In genomic region chr3:124466102-124466730, GRCm38 (mm10) we compare ENCODE assay signal across 20 mouse cellular contexts. TPM values are rescaled to one million over a fixed set of nuclear protein-coding genes. Genes with fewer than 3 reads are reported as not detected.
DNase-seq lines count a peak whose midpoint lies in the region; ATAC-seq and TF ChIP-seq lines count a peak whose summit lies in the region.
"Had no signal": no experiment of that assay in that cellular context is flagged by ENCODE, and none has a peak within 500 bp of the region (broad histone marks: within the 10 kb centered on the region; RNA-seq: fewer than 3 reads in every experiment).

No protein-coding gene starts in this region.

- H3K4me1 ChIP-seq in lung, embryonic 14.5 days (ENCODE audit: insufficient read depth): no peaks in the 10 kb centered on the region
- H3K4me1 ChIP-seq in forebrain, embryonic 12.5 days: no peaks in the 10 kb centered on the region
- no peaks in the 10 kb centered on the region for H3K4me1 ChIP-seq in neural tube, embryonic 13.5 days (replicated peaks)
- H3K4me1 ChIP-seq in heart, adult 2 months (ENCODE audit: control insufficient read depth, insufficient read depth, low read length): no peaks in the 10 kb centered on the region
- H3K4me1 ChIP-seq: heart, embryonic 10.5 days; megakaryocyte, embryonic 14.5 days had no signal

- no peak for TF ChIP-seq CTCF in lung, embryonic 14.5 days (IDR thresholded peaks at IDR 0.05; ENCODE audit: low read depth)
- no peak for TF ChIP-seq CTCF in heart, adult 2 months (IDR thresholded peaks at IDR 0.05)

- H3K27ac ChIP-seq in lung, embryonic 14.5 days (ENCODE audit: low read depth): no peak overlapping the region
- no peak overlapping the region for H3K27ac ChIP-seq in forebrain, embryonic 12.5 days
- no peak overlapping the region for H3K27ac ChIP-seq in neural tube, embryonic 13.5 days (replicated peaks)
- no peak overlapping the region for H3K27ac ChIP-seq in heart, adult 2 months
- H3K27ac ChIP-seq: heart, embryonic 10.5 days had no signal

- no peak overlapping the region for H3K4me2 ChIP-seq in lung, embryonic 14.5 days
- H3K4me2 ChIP-seq in forebrain, embryonic 12.5 days: no peak overlapping the region
- H3K4me2 ChIP-seq in neural tube, embryonic 13.5 days: no peak overlapping the region

- intact Hi-C loops in heart, adult 2 months (cut with DNase I): no loop called here

- H3K9ac ChIP-seq in lung, embryonic 14.5 days: no peak overlapping the region
- H3K9ac ChIP-seq in forebrain, embryonic 12.5 days: no peak overlapping the region
- H3K9ac ChIP-seq in neural tube, embryonic 13.5 days: no peak overlapping the region
- no peak overlapping the region for H3K9ac ChIP-seq in heart, adult 2 months (ENCODE audit: low read depth, low read length)

- no peak for ATAC-seq in lung, embryonic 14.5 days (ENCODE audit: insufficient read depth)
- peak; percentile 58 for ATAC-seq in forebrain, embryonic 12.5 days (ENCODE audit: low FRiP score)
- peak; percentile 93 for ATAC-seq in neural tube, embryonic 13.5 days (ENCODE audit: low read depth)

- TF ChIP-seq POLR2A in heart, adult 2 months (IDR thresholded peaks at IDR 0.05; ENCODE audit: insufficient read depth, low read depth, low read length): no peak

- DNase-seq in cerebellum, postnatal 14 days: peak; percentile 16 to 24
- DNase-seq in cerebellum, adult 9-11 months: no peak
- peak; percentile 1 for DNase-seq in lung, embryonic 14.5 days
- DNase-seq in lung, postnatal 14 days: no peak
- DNase-seq in thymus, postnatal 4 days: no peak
- no peak for DNase-seq in heart, adult 2 months
- DNase-seq: B cell, adult 2 months; kidney, adult 8-10 months; spleen, adult 18-20 months; thymus, postnatal 36 days had no signal

- H3K4me3 ChIP-seq in lung, embryonic 14.5 days (ENCODE audit: low read depth, low read length): no peak overlapping the region
- no peak overlapping the region for H3K4me3 ChIP-seq in forebrain, embryonic 12.5 days (replicated peaks)
- no peak overlapping the region for H3K4me3 ChIP-seq in neural tube, embryonic 13.5 days
- no peak overlapping the region for H3K4me3 ChIP-seq in heart, adult 2 months
- H3K4me3 ChIP-seq: heart, embryonic 10.5 days; megakaryocyte, embryonic 14.5 days had no signal

- H3K36me3 ChIP-seq in lung, embryonic 14.5 days (ENCODE audit: insufficient read depth): no peaks in the 10 kb centered on the region
- no peaks in the 10 kb centered on the region for H3K36me3 ChIP-seq in forebrain, embryonic 12.5 days (replicated peaks)
- H3K36me3 ChIP-seq in neural tube, embryonic 13.5 days: no peaks in the 10 kb centered on the region
- H3K36me3 ChIP-seq in heart, adult 2 months (ENCODE audit: control insufficient read depth, insufficient read depth, low read length): no peaks in the 10 kb centered on the region
- H3K36me3 ChIP-seq: heart, embryonic 10.5 days had no signal

- H3K27me3 ChIP-seq in lung, embryonic 14.5 days (ENCODE audit: insufficient read depth, low read length): no peaks in the 10 kb centered on the region
- H3K27me3 ChIP-seq in forebrain, embryonic 12.5 days: no peaks in the 10 kb centered on the region
- H3K27me3 ChIP-seq in neural tube, embryonic 13.5 days: no peaks in the 10 kb centered on the region
- H3K27me3 ChIP-seq in heart, adult 2 months (ENCODE audit: control insufficient read depth, insufficient read depth, low read length): no peaks in the 10 kb centered on the region
- H3K27me3 ChIP-seq: megakaryocyte, embryonic 14.5 days had no signal

- H3K79me2 ChIP-seq in heart, adult 2 months (replicated peaks; ENCODE audit: control insufficient read depth, insufficient read depth, low read length): no peaks in the 10 kb centered on the region

- 88% methylated on average over 6 of the region's 6 CpGs for WGBS in lung, embryonic 14.5 days
- WGBS in forebrain, embryonic 12.5 days: 86% methylated on average over 6 of the region's 6 CpGs
- WGBS in neural tube, embryonic 13.5 days: 70% methylated on average over 6 of the region's 6 CpGs
- 82% methylated on average over 6 of the region's 6 CpGs for WGBS in heart, adult 2 months

- no peaks in the 10 kb centered on the region for H3K9me3 ChIP-seq in lung, embryonic 14.5 days (ENCODE audit: low read depth, low read length)
- no peaks in the 10 kb centered on the region for H3K9me3 ChIP-seq in forebrain, embryonic 12.5 days
- H3K9me3 ChIP-seq in neural tube, embryonic 13.5 days: no peaks in the 10 kb centered on the region
- H3K9me3 ChIP-seq: heart, embryonic 10.5 days; megakaryocyte, embryonic 14.5 days had no signal

- no peak for TF ChIP-seq EP300 in heart, adult 2 months (IDR thresholded peaks at IDR 0.05; ENCODE audit: insufficient read depth, low read depth, low read length)

RNA-seq across cellular contexts. Expression of gene 1700006A11Rik, which starts 40.4 kb away (rescaled TPM):
- polyA plus RNA-seq in lung, embryonic 14.5 days (2014; fragmentation: Nextera tagmentation; extraction: Ambion mirVana): not detected in 2 replicates
- polyA plus RNA-seq in forebrain, embryonic 12.5 days (2016; fragmentation: Nextera tagmentation; extraction: Ambion mirVana): not detected in 2 replicates
- polyA plus RNA-seq in neural tube, embryonic 13.5 days (2015; fragmentation: Nextera tagmentation; extraction: Ambion mirVana): not detected in 2 replicates
- not detected for total RNA-seq in heart, adult 2 months (2021)
- not detected in 2 replicates for polyA plus RNA-seq in heart, adult 2 months (2012; rRNA removed)
- total RNA-seq: adrenal gland, postnatal 36 days; heart, postnatal 25 days; left cerebral cortex, postnatal 14 days; liver, adult 2 months had no signal
- polyA plus RNA-seq: cortical plate, adult 2 months; heart, embryonic 10.5 days; liver, adult 2 months; lung, embryonic 16.5 days had no signal

Comparison
In these comparisons a context has a peak if more than half of its experiments do, and no peak if none do; other contexts are left out.
1. DNase-seq: peak in cerebellum, postnatal 14 days (2 of 2) and lung, embryonic 14.5 days (single experiment); none in cerebellum, adult 9-11 months (single experiment), lung, postnatal 14 days (single experiment), thymus, postnatal 4 days (single experiment) and heart, adult 2 months (0 of 2).